8 mouse cellular contexts compared by ENCODE assay signal in the genomic region with DNA sequence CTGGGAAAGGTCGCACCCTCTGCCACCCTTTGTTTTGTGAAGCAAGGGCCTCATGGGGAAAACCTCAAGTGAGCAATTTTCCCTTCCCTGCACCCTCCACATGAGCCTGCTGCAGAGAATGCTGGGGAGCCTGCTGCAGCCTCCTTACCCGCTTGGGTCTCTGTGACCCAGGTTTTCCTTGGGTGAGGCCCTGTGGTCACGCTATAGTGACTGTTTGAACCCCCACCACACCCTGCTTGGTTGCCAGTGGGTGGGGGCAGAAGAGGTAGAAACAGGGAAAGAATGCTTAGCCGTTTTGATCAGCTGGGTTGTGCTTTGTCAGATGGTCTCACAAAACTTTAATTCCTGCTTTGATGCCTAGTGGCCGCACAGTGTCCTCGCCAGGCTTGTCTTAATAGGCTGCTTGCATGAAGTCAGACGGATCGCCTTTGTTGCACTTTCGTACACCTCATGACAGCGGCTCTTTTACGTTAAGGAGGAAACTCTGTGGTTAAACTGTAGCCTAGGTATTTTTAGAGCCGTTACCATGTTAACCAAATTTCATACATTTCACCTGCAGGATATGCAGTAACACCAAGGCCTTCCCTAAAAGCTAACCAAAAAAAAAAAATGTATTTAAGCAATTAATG.
DNase-seq lines count a peak whose midpoint lies in the region; ATAC-seq and TF ChIP-seq lines count a peak whose summit lies in the region.

No protein-coding gene starts in this region.

- no peaks in the 10 kb centered on the region for H3K79me2 ChIP-seq in MEL (ENCODE audit: control insufficient read depth, insufficient read depth, low read length, poor library complexity)

- peak overlapping the region; percentile 7; the same call in 1 of the 2 replicates for H3K9ac ChIP-seq in MEL (ENCODE audit: control insufficient read depth, low read depth, low read length, poor library complexity, severe bottlenecking)
- no peak overlapping the region for H3K9ac ChIP-seq in kidney, postnatal 0 days (ENCODE audit: low read depth, low read length)

- TF ChIP-seq CTCF in MEL (IDR thresholded peaks at IDR 0.05 in 2 of 3, conservative IDR thresholded peaks at IDR 0.05 in 1 of 3; ENCODE audit: control insufficient read depth in 1 of 3, insufficient read depth in 1 of 3, low read depth in 2 of 3, low read length in 3 of 3, poor library complexity in 1 of 3, severe bottlenecking in 1 of 3) = no peak
- no peak for TF ChIP-seq CTCF in kidney, postnatal 0 days (IDR thresholded peaks at IDR 0.05; ENCODE audit: low read depth)

- no peaks in the 10 kb centered on the region for H3K9me3 ChIP-seq in MEL (replicated peaks; ENCODE audit: insufficient read depth, low read length)
- no peaks in the 10 kb centered on the region for H3K9me3 ChIP-seq in kidney, postnatal 0 days (replicated peaks; ENCODE audit: low read length)

- H3K27me3 ChIP-seq in MEL (ENCODE audit: control insufficient read depth in 1 of 2, insufficient read depth in 2 of 2, low read length in 2 of 2) = no peaks in the 10 kb centered on the region
- no peaks in the 10 kb centered on the region for H3K27me3 ChIP-seq in kidney, postnatal 0 days (ENCODE audit: insufficient read depth, low read length)

- H3K4me1 ChIP-seq in MEL (ENCODE audit: control insufficient read depth in 1 of 2, insufficient read depth in 2 of 2, low read length in 2 of 2) = peaks cover 8% of the 10 kb centered on the region in 2 experiments
- 0 out of 2 replicates have a peak, but pooled peaks cover 12% of the 10 kb centered on the region for H3K4me1 ChIP-seq in kidney, postnatal 0 days (replicated peaks; ENCODE audit: insufficient read depth, low read length)

- DNase-seq in A20 (ENCODE audit: low read depth, low spot score) (peak; percentile 85), MEL (ENCODE audit: low read depth, low spot score) (peak; percentile 54)
- no peak for DNase-seq in kidney, postnatal 0 days (ENCODE audit: low spot score)
- DNase-seq in naive thymus-derived CD4-positive, alpha-beta T cell, adult 2 months (ENCODE audit: low read depth) = peak; percentile 81
- DNase-seq in yolk sac, embryonic 10.5 days (ENCODE audit: low spot score) = peak; percentile 33
- DNase-seq in right cerebral cortex, adult 2 months (ENCODE audit: low spot score in 2 of 2) = no peak
- DNase-seq in layer of hippocampus, postnatal 36 days = no peak

- no peak overlapping the region for H3K27ac ChIP-seq in MEL (ENCODE audit: control insufficient read depth, low read depth, low read length)
- peak overlapping the region; percentile 58 for H3K27ac ChIP-seq in kidney, postnatal 0 days

- H3K36me3 ChIP-seq in MEL (ENCODE audit: control insufficient read depth in 1 of 2, insufficient read depth in 2 of 2, low read length in 2 of 2) = peaks cover 0 to 4% of the 10 kb centered on the region in 2 experiments; a peak in 1 of 4 replicates
- H3K36me3 ChIP-seq in kidney, postnatal 0 days (ENCODE audit: insufficient read depth, low read length) = no peaks in the 10 kb centered on the region

- no peak for TF ChIP-seq RAD21 in MEL (IDR thresholded peaks at IDR 0.05; ENCODE audit: low read depth, low read length)

- H3K4me2 ChIP-seq in kidney, postnatal 0 days (ENCODE audit: low read length) = no peak overlapping the region

- WGBS in kidney, postnatal 0 days = 32% methylated on average over 12 of the region's 12 CpGs

- ATAC-seq in kidney, postnatal 0 days (replicated peaks; ENCODE audit: low FRiP score, low read depth) = 0 out of 2 replicates have a peak, but pooled peaks have one; percentile 30
- no peak for ATAC-seq in frontal cortex, adult (ENCODE audit: low TSS enrichment)

- peak overlapping the region; percentile 1 to 67; a peak in 3 of 4 replicates for H3K4me3 ChIP-seq in MEL (ENCODE audit: control insufficient read depth in 1 of 2, insufficient read depth in 1 of 2, low read depth in 2 of 2, low read length in 2 of 2)
- H3K4me3 ChIP-seq in kidney, postnatal 0 days (replicated peaks; ENCODE audit: low read depth, low read length) = no peak overlapping the region

- TF ChIP-seq POLR2A in MEL (IDR thresholded peaks at IDR 0.05; ENCODE audit: control insufficient read depth in 1 of 2, insufficient read depth in 1 of 2, low read depth in 1 of 2, low read length in 2 of 2, poor library complexity in 1 of 2) = no peak

- TF ChIP-seq EP300 in MEL (IDR thresholded peaks at IDR 0.05; ENCODE audit: low read depth in 1 of 2, low read length in 2 of 2) = peak; percentile 29 to 56; a peak in 2 of 4 replicates

TF ChIP-seq in MEL, 35 proteins besides CTCF, POLR2A, EP300 and RAD21:
- TF ChIP-seq JUND (IDR thresholded peaks at IDR 0.05; ENCODE audit: low read depth, low read length) = no peak
- no peak for TF ChIP-seq POLR2AphosphoS2 (IDR thresholded peaks at IDR 0.05; ENCODE audit: low read length)
- no peak for TF ChIP-seq KAT2A (conservative IDR thresholded peaks at IDR 0.05; ENCODE audit: low read depth, low read length)
- TF ChIP-seq ETS1 (IDR thresholded peaks at IDR 0.05; ENCODE audit: low read depth, low read length) = 0 out of 2 replicates have a peak, but pooled peaks have one; percentile 24
- TF ChIP-seq MAX (IDR thresholded peaks at IDR 0.05; ENCODE audit: low read length) = no peak
- TF ChIP-seq POLR2AphosphoS5 (IDR thresholded peaks at IDR 0.05; ENCODE audit: borderline replicate concordance, low read depth, low read length) = no peak
- no peak; the same call in 1 of the 2 replicates for TF ChIP-seq ZNF384 (IDR thresholded peaks at IDR 0.05; ENCODE audit: low read depth, low read length)
- no peak for TF ChIP-seq MAZ (IDR thresholded peaks at IDR 0.05; ENCODE audit: low read depth, low read length)
- 0 out of 2 replicates have a peak, but pooled peaks have one; percentile 6 for TF ChIP-seq TCF12 (IDR thresholded peaks at IDR 0.05; ENCODE audit: low read depth, low read length)
- TF ChIP-seq BHLHE40 (IDR thresholded peaks at IDR 0.05; ENCODE audit: borderline replicate concordance, low read depth, low read length) = no peak
- TF ChIP-seq USF2 (IDR thresholded peaks at IDR 0.05; ENCODE audit: borderline replicate concordance in 1 of 2, insufficient read depth in 1 of 2, low read depth in 1 of 2, low read length in 2 of 2) = no peak
- no peak for TF ChIP-seq USF1 (IDR thresholded peaks at IDR 0.05; ENCODE audit: low read depth, low read length)
- TF ChIP-seq UBTF (IDR thresholded peaks at IDR 0.05; ENCODE audit: borderline replicate concordance, insufficient read depth, low read depth, low read length) = no peak
- TF ChIP-seq NRF1 (IDR thresholded peaks at IDR 0.05; ENCODE audit: insufficient read depth, low read depth, low read length, poor library complexity, severe bottlenecking) = no peak
- no peak for TF ChIP-seq ZKSCAN1 (IDR thresholded peaks at IDR 0.05; ENCODE audit: low read depth, low read length)
- no peak for TF ChIP-seq GABPA (IDR thresholded peaks at IDR 0.05; ENCODE audit: low read depth, low read length)
- no peak for TF ChIP-seq CHD1 (IDR thresholded peaks at IDR 0.05; ENCODE audit: low read depth, low read length)
- TF ChIP-seq E2F4 (IDR thresholded peaks at IDR 0.05; ENCODE audit: borderline replicate concordance, low read depth, low read length) = no peak
- no peak for TF ChIP-seq CHD2 (IDR thresholded peaks at IDR 0.05; ENCODE audit: low read length)
- peak; percentile 44 for TF ChIP-seq SIN3A (IDR thresholded peaks at IDR 0.05; ENCODE audit: low read length)
- no peak for TF ChIP-seq HCFC1 (IDR thresholded peaks at IDR 0.05; ENCODE audit: low read depth, low read length)
- no peak for TF ChIP-seq MAFK (IDR thresholded peaks at IDR 0.05; ENCODE audit: borderline replicate concordance, low read depth, low read length)
- TF ChIP-seq ELF1 (IDR thresholded peaks at IDR 0.05; ENCODE audit: low read depth, low read length) = no peak
- TF ChIP-seq NELFE (IDR thresholded peaks at IDR 0.05; ENCODE audit: low read depth, low read length) = no peak
- no peak for TF ChIP-seq TAL1 (IDR thresholded peaks at IDR 0.05; ENCODE audit: low read length)
- peak; percentile 61 for TF ChIP-seq MYB (IDR thresholded peaks at IDR 0.05; ENCODE audit: low read depth, low read length)
- peak; percentile 67; the same call in 1 of the 2 replicates for TF ChIP-seq MEF2A (IDR thresholded peaks at IDR 0.05; ENCODE audit: extremely low read depth, insufficient replicate concordance, low read depth, low read length, poor library complexity, severe bottlenecking)
- TF ChIP-seq GATA1 (IDR thresholded peaks at IDR 0.05; ENCODE audit: low read depth, low read length) = no peak
- TF ChIP-seq ZMIZ1 (IDR thresholded peaks at IDR 0.05; ENCODE audit: low read depth, low read length) = no peak
- TF ChIP-seq ZC3H11A (IDR thresholded peaks at IDR 0.05; ENCODE audit: low read depth, low read length) = 0 out of 2 replicates have a peak, but pooled peaks have one; percentile 1
- no peak for TF ChIP-seq TBP (IDR thresholded peaks at IDR 0.05; ENCODE audit: low read depth, low read length)
- TF ChIP-seq RCOR1 (IDR thresholded peaks at IDR 0.05; ENCODE audit: low read depth, low read length) = no peak
- no peak; the same call in 1 of the 2 replicates for TF ChIP-seq SMC3 (IDR thresholded peaks at IDR 0.05; ENCODE audit: low read depth, low read length)

Comparison
In these comparisons a context has a peak if more than half of its experiments do, and no peak if none do; other contexts are left out.
1. DNase-seq: peak in A20 (single experiment), MEL (single experiment), naive thymus-derived CD4-positive, alpha-beta T cell, adult 2 months (single experiment) and yolk sac, embryonic 10.5 days (single experiment); none in kidney, postnatal 0 days (single experiment), right cerebral cortex, adult 2 months (0 of 2) and layer of hippocampus, postnatal 36 days (0 of 2).